Mouse (Mus musculus): Measurements from ENCODE around the gene Dync2h1.

- TF ChIP-seq CTCF (IDR thresholded peaks at IDR 0.05; ENCODE audit: control insufficient read depth, insufficient read depth, low read length): no peak
- no peak for TF ChIP-seq POLR2A (IDR thresholded peaks at IDR 0.05; ENCODE audit: borderline replicate concordance, control insufficient read depth, low read depth, low read length)
Measured at GRCm38 (mm10) chr9:7014733-7015132, 169.5 kb downstream of the Dync2h1 start.

All from bone marrow, adult 2 months (tissue).